Mouse (Mus musculus) lung, adult 2 months (tissue): ENCODE data around the gene Top3a.

Experiments
- CTCF ChIP-seq: fragments of 200-500 bp; IDR thresholded peaks from 2 replicates; pipeline ENCODE4 v1.5.1; 2011; ENCODE audit warnings: mild to moderate bottlenecking, low read length, control low read depth; ENCODE audit not compliant: insufficient read depth
- POLR2A ChIP-seq: fragments of 200-500 bp; IDR thresholded peaks from 2 replicates; pipeline ENCODE4 v1.6.1; 2011; ENCODE audit warnings: low read depth, mild to moderate bottlenecking, control low read depth, low read length, borderline replicate concordance; ENCODE audit errors: extremely low read depth

DNA sequence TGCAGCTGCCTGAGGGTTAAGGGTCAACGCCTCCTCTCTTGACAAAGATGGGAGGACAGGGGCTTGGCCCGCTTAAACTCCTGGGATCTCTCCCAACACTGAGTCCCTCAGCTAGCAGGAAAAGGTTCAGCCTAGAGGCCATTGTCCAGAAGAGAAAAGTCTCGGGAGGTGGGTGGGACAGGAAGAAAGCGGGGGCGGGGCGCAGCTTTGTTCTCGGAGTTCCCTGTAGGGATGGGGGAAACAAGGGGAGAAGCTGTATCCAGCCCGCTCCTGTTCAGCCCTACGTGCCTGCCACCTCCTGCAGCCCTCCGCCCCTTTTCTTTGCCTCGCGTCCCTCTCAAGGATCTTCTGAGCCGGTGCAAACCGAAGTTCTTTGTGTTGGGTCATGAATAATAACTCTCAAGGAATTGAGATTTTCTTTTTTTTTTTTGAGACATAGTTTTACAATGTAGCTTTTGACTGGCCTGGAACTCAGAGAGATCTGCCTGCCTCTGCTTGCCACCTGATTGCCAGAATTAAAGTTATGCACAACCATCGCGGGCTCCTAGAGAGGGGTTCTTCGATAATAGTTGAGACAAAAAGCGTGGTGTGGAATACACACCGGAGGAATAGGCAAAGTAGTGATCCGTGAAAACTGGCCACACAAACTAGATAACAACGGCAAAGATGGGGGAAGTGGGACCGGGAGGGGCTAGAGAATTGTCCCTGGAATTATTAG, 78.2 kb downstream of the Top3a start:
- TF ChIP-seq CTCF (no peak), POLR2A (peak; percentile 94)
